Mouse (Mus musculus): Measurements from ENCODE around the gene Sltm. TPM values are rescaled to one million over a fixed set of nuclear protein-coding genes. Genes with fewer than 3 reads are reported as not detected.
"Not testable (repeated sequence)": the region's sequence is repeated elsewhere in the genome, so short reads cannot be mapped to it uniquely, and the experiment has no call there.

The Sltm gene
- total RNA-seq, 2 experiments from 2014 or later = 48.5 to 53.5 TPM

GRCm38 (mm10) chr9:70548304-70548703 lies 5.8 kb downstream of the Sltm start:
- DNase-seq (ENCODE audit: low spot score in 2 of 2) = peak in 1 of 2 experiments; percentile 42

- DNase-seq (ENCODE audit: low spot score in 2 of 2) = no peak
Observed at GRCm38 (mm10) chr9:70551524-70551923, 9.0 kb downstream of the Sltm start.

- DNase-seq (ENCODE audit: low spot score in 2 of 2) = not testable (repeated sequence)
Observed at GRCm38 (mm10) chr9:70552233-70552632, 9.7 kb downstream of the Sltm start.

- no peak for DNase-seq (ENCODE audit: low spot score in 2 of 2)
Observed at GRCm38 (mm10) chr9:70555431-70555830, 12.9 kb downstream of the Sltm start.

- no peak for DNase-seq (ENCODE audit: low spot score in 2 of 2)
Observed at GRCm38 (mm10) chr9:70556796-70557195, 14.2 kb downstream of the Sltm start.

GRCm38 (mm10) chr9:70562825-70563224 lies 20.3 kb downstream of the Sltm start:
- no peak for DNase-seq (ENCODE audit: low spot score in 2 of 2)

GRCm38 (mm10) chr9:70567651-70568050 lies 25.1 kb downstream of the Sltm start:
- DNase-seq (ENCODE audit: low spot score in 2 of 2) = peak in 1 of 2 experiments; percentile 28

GRCm38 (mm10) chr9:70570351-70570750 lies 27.8 kb downstream of the Sltm start:
- no peak for DNase-seq (ENCODE audit: low spot score in 2 of 2)

GRCm38 (mm10) chr9:70578123-70578522 lies 35.6 kb downstream of the Sltm start:
- DNase-seq (ENCODE audit: low spot score in 2 of 2) = no peak

- DNase-seq (ENCODE audit: low spot score in 2 of 2) = no peak
Observed at GRCm38 (mm10) chr9:70580956-70581355, 38.4 kb downstream of the Sltm start.

GRCm38 (mm10) chr9:70584641-70585040 lies 42.1 kb downstream of the Sltm start:
- DNase-seq (ENCODE audit: low spot score in 2 of 2) = no peak

GRCm38 (mm10) chr9:70585172-70585571 lies 42.6 kb downstream of the Sltm start:
- no peak for DNase-seq (ENCODE audit: low spot score in 2 of 2)

GRCm38 (mm10) chr9:70587171-70587570 lies 44.6 kb downstream of the Sltm start:
- peak; percentile 30 to 68 for DNase-seq (ENCODE audit: low spot score in 2 of 2)

- DNase-seq (ENCODE audit: low spot score in 2 of 2) = no peak
Observed at GRCm38 (mm10) chr9:70590775-70591174, 48.2 kb downstream of the Sltm start.

- no peak for DNase-seq (ENCODE audit: low spot score in 2 of 2)
Observed at GRCm38 (mm10) chr9:70591486-70591885, 48.9 kb downstream of the Sltm start.

- DNase-seq (ENCODE audit: low spot score in 2 of 2) = no peak
Observed at GRCm38 (mm10) chr9:70598271-70598670, 55.7 kb downstream of the Sltm start.

GRCm38 (mm10) chr9:70602186-70602845 lies 59.8 kb downstream of the Sltm start:
- DNase-seq (ENCODE audit: low spot score in 2 of 2) = peak in 1 of 2 experiments; percentile 40

GRCm38 (mm10) chr9:70611026-70611673 lies 68.6 kb downstream of the Sltm start:
- DNase-seq (ENCODE audit: low spot score in 2 of 2) = no peak

- DNase-seq (ENCODE audit: low spot score in 2 of 2) = peak; percentile 10 to 58
Observed at GRCm38 (mm10) chr9:70629711-70630110, 87.2 kb downstream of the Sltm start.

GRCm38 (mm10) chr9:70631665-70632064 lies 89.1 kb downstream of the Sltm start:
- no peak for DNase-seq (ENCODE audit: low spot score in 2 of 2)

- DNase-seq (ENCODE audit: low spot score in 2 of 2) = no peak
Observed at GRCm38 (mm10) chr9:70636748-70637147, 94.2 kb downstream of the Sltm start.

All from layer of hippocampus, adult 18-20 months (tissue).